Mouse (Mus musculus) megakaryocyte progenitor cell, adult 5-6 weeks (primary cell): ENCODE results near the gene Rapgef5. TPM values are rescaled to one million over a fixed set of nuclear protein-coding genes. Genes with fewer than 3 reads are reported as not detected.
A peak's percentile ranks its signal among the peaks of the same experiment; 100 is the strongest.

Experiments
- ATAC-seq: replicated peaks from 2 replicates; pipeline ENCODE4 v1.8.0; 2016; ENCODE audit warnings: mild to moderate bottlenecking, moderate TSS enrichment, inconsistent platforms; ENCODE audit not compliant: poor library complexity
- total RNA-seq, 2 experiments: library from RNA; stranded (forward) in 1 of 2; stranded (reverse) in 1 of 2; fragments of 157-497, 149-512 nt in 1 of 2; fragments of 200-1000 nt in 1 of 2; gene quantifications; 2 replicates each; pipeline versions ENCODE4 v1.2.3 to v1.2.4; 2015 to 2017

The Rapgef5 gene
- total RNA-seq, 2 experiments from 2014 or later, result 3.6 to 4.9 TPM

DNA sequence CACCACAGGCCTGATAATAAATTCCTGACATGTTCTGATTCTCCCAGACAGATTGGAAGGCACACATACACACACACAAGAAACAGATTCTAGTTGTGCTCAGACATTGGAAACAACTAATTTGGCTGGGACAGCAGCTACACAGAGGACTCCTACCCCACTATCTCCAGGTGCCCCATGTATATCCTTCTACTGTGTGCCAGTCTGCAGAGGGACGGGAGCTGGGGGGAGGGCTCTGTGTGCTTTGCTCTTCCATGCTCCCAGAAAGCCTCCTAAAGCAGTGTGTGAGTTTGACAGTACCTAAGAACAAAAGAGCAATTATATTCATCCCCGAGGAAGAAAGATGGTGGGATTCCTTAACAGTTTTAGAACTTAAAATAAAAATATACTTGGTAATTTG, 187.1 kb downstream of the Rapgef5 start:
- ATAC-seq, result no peak

DNA sequence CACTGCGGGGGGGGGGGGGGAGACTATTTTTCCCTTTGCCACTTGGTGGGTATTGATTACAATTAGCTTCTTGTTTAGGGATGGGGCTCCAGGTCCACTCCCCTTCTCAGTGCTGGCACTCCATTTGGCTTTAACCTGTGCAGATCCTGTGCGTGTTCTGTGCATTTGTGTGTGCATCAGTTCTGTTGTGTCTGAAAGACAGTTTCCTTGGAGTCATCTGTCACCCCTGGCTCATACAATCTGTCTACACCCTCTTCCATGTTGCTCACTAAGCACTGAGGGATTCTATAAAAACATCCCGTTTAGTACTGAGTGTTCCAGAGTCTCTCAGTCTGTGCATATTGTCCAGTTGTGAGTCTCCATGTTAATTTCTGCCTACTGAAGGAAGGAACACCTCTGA, 189.0 kb downstream of the Rapgef5 start:
- no peak for ATAC-seq

DNA sequence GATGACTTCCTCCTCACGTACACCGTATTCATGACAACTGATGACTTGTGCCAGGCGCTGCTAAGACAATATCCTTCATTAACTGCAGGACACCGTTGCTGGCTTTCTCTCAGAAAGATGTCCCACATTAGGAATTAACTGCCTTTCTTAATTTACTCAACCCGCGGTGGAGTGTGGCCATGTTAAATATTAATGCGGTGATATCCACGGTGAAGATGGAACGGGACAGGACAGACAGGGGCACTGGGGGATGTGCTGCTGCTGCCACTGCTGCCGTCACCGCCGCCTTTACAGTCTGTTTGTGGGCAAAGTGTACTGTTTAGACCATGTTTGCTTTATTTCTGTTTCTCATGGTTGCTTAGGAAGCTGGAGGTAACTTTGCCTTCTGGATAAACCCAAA, 193.0 kb downstream of the Rapgef5 start:
- ATAC-seq, result no peak

DNA sequence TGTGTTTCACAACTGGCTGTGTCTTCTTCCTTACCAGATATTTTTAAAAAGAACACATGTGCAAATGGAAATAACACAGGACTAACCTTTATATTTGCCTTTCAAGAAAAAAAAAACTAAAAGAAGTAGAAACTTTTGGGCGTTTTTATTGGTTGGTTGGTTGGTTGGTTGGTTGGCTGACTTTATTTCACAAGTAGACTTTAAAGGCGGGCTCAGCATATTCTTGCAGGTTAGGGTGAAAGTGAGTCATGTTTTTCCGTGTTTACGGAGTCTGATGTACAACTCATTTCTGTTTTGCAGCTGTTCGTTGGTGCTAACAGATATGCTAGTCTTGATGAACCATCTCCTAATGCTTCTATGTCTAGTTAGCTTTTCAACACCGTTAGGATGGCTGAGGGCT, 196.2 kb downstream of the Rapgef5 start:
- no peak for ATAC-seq

DNA sequence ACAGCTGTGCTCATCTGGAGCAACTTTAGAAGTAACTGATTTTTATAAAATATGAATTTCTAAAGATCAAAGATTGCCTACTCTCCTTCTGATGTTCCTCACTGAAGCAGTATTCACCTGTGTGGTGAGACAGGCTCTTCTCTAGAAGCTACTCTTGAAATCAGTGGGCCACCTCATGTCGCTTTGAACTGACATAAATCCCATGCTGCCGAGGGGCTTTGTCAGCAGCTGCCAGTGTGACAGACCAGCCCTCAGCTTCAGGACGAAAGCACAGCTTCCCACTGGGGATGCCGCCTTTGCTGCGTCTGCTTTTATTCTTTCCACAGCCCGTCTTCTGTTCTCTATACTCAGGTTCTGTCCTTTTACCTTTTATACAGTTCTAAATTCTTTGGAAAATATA, 197.3 kb downstream of the Rapgef5 start:
- no peak for ATAC-seq

DNA sequence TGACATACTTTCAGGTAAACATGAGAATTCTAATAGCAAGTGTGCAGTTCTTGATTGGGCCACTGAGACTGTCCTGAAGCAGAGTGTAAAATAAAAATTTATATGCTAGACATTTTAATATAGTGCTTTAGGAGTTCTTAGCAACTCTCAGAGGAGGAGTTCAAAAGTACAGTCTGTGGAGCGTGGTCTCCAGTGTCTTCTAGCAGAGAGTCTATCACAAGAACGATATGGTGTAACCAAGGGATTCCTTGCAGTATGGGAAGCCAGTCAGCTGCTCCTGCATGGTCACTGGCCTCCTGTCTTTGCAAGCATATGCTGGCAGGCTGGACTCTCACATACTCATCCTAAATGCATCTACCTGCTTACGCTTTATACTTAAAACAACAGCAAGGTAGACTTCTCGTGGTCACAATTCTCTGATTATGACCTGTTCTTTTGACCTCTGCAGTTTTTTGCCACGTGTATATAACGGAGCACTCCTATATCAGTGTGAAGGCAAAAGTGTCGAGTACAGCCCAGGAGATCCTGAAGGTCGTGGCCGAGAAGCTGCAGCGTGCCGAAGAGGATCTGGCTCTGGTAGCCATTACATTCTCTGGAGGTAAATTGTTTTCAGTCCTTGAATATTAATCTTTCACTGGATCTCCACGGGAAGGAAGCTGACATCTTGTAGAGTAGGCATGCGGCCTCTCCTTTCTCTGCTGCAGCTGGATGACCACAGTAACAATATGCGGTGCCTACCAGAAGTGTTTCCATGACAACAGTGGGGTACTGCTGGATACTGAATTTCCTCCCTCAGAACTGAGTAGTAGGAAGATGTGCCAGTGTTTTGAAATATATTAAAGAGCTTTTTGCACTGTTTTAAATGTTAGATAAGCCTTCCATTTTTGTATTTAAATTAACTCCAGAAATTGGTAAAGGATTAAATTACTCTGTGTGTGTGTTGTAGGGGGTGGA, 204.8 kb downstream of the Rapgef5 start:
- ATAC-seq, result peak; percentile 77

DNA sequence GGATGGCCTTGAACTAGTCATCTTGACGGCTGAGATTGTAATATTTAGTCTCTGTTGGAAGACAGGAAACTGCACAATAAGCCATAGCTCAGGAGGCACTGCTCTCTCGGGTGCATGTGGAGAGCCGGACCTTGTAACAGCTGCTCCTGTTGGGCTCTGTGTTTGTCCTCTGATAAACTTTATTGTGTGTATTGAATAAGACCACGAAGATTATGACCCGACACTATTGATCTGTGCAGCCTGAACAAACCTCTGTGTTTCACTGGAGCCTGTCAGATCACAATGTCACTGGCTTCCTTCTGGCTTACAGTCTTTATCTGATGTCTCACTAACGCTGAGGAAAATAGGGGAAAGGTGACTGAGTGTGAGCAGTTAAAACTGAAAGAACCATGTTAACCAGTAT, 205.5 kb downstream of the Rapgef5 start:
- no peak for ATAC-seq

DNA sequence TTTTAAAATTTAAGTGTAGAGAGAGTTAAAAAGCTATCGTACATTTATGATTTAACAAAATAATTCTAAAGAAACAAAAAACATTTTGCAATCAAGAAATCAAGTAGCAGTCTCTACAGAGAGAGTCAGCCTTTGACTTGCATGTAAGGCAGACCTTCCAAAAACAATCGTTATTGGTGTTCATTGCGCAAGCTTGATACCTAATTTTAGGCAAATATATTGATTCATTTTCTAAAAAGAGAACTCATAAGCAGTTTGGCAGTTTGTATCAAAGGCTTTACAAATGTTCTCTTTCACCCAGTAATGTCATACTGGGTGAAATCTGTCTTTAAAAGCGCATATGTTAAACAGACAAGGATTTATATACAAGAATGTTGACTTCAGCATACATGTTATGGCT, 208.7 kb downstream of the Rapgef5 start:
- ATAC-seq, result no peak

DNA sequence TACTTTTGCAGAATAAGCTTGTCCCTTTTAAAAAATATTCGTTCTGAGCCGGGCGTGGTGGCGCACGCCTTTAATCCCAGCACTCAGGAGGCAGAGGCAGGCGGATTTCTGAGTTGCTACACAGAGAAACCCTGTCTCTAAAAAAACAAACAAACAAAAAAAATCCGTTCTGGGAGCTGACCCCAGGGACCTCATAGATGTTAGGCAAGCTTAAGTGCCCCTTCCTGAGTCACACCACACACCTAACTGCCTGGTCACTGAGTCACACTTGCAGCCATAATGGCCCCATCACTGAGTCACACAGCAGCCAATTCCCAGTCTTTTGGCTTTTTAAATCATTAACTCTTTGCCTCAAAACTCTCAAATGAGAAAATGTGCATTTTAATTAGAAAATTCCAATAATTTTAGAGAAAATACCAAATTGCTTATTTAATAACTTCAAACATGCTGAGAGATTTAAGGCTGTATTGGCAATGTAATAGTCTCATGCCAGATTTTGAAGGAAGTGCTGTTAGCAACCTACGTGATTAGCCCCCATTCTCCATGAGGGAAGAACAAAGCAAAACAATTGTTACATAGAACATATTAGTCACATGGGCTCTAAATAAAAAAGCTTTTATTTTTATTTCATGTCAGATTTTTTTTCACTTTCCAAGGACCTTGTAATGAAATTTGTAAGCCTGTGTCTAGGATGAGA, 211.3 kb downstream of the Rapgef5 start:
- ATAC-seq, result no peak

DNA sequence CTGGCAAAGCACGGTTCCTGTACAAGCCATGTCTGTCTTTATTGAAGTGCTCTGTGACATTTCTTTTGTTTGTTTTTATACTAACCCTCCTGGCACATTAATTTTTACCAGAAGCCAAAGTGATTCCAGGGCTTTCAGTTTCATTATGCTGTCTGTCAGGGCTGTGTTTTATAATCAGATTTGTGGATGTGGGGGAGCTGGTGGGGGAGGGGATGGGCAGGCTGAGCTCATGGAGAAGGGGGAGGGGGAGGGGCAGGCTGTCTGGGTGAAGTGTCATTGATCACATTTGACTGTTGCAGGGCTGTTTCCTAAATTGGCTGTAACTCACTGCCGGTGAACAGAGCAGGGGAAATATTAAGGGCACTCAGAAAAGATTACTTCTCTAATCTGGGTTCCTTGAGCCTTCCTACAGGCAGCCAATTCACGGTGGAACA, 211.9 kb downstream of the Rapgef5 start:
- peak; percentile 62 for ATAC-seq

DNA sequence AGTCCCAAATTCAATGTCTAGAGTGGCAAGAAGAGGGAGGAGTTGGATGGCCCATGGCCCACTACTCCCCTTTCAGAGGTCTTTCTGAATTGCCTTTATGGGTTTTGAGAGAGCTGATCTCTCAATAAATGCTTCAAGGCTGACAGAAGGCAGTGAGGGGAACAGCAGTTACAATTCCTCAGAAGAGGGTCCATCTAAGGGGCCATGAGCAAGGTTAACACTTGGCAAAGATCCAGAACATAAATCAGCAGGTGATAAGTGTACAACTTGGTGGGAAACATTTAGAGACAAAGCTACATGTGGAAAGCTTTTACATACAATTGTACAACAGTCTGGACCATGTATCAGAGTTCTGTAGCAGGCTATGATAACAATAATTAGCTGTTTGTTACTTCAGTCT, 217.3 kb downstream of the Rapgef5 start:
- ATAC-seq, result no peak

DNA sequence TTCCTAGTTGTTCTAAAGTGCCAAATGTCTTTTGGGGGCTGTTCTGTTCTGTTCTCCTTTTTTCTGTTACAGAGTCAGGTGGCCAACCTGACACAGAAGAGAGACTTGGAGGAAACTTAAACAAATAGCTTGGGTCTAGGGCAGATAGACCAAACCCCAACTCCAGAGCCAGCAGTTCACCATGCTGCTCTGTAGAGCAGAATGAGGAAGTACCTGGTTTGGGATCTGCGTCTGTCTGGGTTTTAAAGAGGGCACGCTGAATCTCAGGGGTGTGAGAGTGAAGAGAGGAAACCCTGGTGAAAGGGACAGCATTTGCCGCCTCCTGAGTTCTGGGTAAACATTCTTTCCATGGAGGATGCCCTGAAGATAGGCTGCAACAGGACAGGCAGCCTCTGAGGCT, 219.9 kb downstream of the Rapgef5 start:
- ATAC-seq, result peak; percentile 91

DNA sequence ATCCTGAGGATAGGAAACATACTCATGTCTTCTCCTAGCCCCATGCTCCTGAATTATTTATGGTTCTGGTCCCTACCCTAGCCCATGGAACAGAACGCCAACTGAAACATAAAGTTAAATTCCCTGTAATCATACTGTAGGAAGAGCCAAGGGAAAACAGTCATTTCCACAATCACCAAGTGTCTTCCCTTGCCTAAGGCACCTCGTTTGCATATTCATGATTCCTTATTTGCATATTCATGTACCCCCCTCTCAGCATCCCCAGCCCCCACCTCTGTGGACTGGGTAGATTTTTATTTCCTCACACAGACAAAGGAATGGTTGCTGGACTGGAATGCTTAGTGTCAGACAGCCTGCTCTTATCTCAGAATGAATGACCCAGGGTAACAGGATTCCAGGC, 220.6 kb downstream of the Rapgef5 start:
- no peak for ATAC-seq

DNA sequence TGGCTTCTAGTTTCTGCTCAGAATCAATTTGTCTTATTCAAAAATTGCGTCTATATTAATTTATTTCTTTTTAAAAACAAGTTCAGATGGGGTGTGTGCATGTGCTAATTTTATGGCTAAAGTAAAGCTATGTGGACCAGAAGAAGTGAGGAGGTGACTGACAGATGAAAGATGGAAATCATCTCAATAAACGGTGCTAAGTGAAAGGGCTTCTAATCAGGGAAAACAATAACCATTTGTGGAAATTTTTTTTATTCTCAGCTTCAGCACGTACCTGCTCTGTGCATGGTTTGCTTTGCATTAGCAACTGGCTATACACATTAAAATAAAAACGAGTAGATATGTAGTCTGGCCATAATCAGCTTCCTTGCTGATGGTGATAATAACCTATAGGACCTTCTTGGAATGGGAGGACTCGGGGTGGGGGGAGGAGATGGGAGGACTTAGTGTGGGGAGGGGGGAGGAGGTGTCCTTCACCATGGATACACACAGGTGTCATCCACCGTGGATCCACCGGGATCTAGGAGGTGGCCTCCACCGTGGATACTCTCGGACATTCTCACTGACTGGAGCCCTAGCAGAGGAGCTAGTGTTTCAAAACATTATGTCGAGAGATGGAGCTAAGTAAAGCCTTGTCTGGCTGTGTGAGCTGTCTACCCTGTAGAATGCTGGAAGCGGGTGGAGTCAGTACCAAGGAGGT, 221.2 kb downstream of the Rapgef5 start:
- no peak for ATAC-seq

DNA sequence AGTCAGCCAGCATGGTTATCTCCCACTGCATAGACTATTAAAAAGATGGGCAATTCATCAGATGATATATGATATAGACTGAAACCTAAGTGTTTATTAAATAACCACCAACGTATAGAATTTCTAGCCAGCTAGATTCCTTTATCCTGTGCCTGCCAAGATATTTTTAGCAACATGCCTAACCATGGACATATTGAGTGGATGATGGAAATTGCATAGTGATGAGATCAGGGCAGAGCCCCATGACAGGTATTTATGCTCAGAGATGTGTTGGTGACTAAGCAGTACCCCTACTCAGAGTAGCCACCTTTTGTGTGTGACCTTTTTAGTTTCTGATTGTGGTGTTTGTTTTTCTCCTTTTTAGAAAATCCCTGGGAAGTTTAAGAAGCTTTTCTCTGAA, 226.2 kb downstream of the Rapgef5 start:
- no peak for ATAC-seq

DNA sequence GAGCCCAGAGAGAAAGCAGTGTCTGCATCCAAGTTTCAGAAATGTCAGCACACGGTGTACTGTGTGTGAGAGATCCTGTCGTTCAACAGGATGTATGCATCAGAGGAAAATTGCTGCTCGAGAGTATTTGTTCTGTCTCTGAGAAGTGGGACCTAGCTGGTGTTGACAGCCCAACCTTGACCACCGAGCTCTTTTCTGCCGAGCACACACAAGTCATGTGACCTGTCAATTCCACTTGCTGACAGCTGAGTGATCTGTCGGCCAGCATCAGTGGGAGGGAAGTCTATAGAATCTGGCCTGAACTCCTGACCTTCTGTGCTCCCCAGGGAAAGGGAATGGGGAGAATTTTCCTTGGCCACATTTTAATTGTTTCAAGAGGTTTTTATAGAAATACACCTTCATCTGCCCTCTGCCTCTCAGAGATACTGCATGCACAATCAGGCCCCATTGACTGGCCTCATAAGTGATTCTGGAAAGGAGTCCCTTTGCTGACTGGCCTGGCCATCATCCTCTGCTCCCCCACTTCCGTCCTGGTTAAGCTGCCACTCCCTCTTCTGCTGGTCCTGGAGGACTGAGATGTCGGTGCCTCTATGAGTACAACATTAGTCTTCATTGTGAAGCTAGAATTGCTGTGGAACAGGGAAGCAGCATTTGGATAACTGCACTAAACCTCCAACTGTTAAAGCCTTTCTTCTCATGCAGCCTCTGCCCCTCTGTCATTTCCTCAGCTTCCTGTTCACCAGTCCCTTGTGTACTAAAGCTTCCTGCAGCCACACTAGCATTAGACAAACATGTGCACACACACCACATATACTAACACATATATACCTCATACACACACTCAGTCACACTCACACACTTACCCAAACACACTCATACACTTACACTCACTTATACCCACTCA, 228.6 kb downstream of the Rapgef5 start:
- peak; percentile 20; the same call in 1 of the 2 replicates for ATAC-seq

DNA sequence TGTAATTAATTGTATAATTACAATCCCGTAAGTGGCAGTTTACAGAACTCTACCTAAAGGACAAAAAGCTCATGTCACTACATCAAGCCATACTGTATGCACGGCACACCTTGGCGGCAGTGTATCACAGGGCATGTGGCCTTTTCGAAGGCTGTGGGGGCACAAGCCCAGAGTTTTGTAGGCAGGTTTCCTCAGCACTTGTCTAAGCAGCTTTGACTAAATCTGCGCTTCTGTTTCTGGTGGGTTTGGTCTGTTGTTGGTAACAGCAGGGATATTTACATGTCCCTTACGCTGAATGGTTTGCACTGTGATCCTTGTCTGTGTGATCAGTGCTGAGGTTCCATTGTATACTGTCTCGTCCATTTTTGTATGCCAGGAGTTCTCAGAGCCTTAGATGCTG, 230.3 kb downstream of the Rapgef5 start:
- no peak for ATAC-seq

DNA sequence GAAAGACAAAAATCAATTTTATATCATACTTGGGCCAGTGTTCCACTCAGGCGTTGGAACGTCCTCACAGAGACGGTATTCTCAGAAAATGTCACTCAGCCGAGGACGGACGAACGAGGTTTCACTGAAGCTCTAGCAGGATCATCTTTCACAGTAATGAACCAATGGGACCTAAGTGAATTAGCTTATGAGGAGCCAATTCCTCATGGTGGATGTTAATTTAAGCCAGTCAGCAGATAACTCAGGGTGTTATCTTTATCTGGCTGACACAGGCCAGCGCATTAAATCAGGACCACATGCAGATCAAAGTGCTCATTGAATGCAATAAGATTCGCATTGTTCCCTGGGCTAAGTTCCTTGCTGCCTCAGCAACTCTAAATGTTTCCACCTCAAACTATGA, 234.8 kb downstream of the Rapgef5 start:
- ATAC-seq, result no peak

DNA sequence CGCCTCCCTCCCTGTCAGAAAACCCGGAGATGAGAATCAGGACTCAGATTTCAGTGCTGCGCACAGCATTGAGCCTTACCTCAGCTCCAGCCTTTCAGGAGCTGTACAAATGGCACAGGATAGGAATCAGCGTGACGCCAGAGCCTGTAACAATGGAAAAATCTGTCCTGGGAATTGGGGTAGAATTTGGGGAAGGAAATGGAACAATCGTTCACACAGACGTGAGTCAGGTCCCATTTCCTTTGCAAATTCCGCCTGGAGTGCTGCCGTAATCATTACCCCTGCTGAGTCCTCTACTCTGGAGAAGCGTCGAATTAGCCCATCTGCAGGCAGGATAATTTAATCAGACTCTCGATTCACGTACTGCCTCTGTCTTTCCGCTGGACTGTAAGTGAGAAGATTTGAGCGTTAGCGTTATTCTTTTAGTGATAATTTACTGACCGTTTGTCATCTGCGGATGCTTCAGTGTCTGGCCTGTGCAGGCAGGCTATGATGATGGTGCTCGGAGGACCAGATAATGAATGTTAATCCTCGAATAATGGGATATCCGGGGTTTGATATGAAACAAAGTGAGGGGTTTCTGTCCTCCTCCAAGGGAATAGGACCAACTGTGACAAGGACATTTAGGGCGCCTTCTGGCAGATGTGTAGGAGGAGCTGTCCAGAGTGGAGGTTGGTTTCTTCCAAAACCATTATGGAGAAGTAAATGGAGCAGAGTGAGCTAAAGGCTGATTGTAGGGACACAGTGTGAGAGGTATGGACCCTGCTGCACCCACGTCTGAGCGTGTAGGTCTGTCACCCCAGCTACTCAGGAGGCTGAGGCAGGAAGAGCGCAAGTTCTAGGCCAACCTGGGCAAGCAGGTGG, 235.5 kb downstream of the Rapgef5 start:
- no peak for ATAC-seq

DNA sequence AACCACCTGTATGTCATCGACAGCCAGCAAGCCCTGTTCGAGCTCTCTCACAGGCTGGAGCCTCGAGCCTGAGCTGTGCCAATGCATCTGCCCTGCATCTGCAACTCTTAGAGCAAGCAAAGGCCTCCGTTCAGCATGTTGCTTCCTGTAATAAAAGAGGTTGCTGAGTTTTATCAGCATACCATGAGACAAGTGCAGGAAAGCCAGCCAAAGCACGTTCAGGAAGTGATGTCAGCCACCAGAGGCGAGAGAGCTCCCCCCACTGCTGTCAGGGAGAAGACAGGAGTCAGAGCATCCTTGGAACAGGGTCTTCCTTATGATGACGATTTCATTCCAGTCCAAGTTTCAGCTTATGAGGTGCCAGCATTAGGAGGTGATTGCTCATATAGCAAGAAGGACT, 239.7 kb downstream of the Rapgef5 start:
- peak; percentile 65 for ATAC-seq
